Comparison of ENCODE assay signal across 1 mouse cellular context in genomic region chr6:29234272-29234671, GRCm38 (mm10).
TF ChIP-seq lines count a peak whose summit lies in the region.

No protein-coding gene starts in this region.

TF ChIP-seq in CH12.LX, 34 proteins besides CTCF, POLR2A, EP300 and RAD21 (continued from another document):
- no peak for TF ChIP-seq ZC3H11A (IDR thresholded peaks at IDR 0.05; ENCODE audit: low read depth, low read length)
- no peak for TF ChIP-seq MEF2A (IDR thresholded peaks at IDR 0.05; ENCODE audit: borderline replicate concordance, low read depth, low read length)
- no peak for TF ChIP-seq IRF4 (IDR thresholded peaks at IDR 0.05; ENCODE audit: low read depth, low read length)
- TF ChIP-seq ZMIZ1 (IDR thresholded peaks at IDR 0.05; ENCODE audit: low read depth, low read length): no peak
